Mouse (Mus musculus) liver (tissue): Measurements from ENCODE around the gene Iglon5.
A peak's percentile ranks its signal among the peaks of the same experiment; 100 is the strongest.

Source experiments
- DNase-seq: peaks from one replicate; pipeline ENCODE4 v3.0.0-alpha.2; 2020; ENCODE audit warnings: mixed read lengths

The Iglon5 gene

GRCm38 (mm10) chr7:43489631-43490125 is at the start of gene Iglon5:
TSS of gene Iglon5 (minus strand) at chr7:43490075.
- no peak for DNase-seq

- no peak for DNase-seq
These were observed 48.6 kb upstream of the Iglon5 start for GRCm38 (mm10) chr7:43538524-43538923.

- no peak for DNase-seq
These were observed 43.1 kb upstream of the Iglon5 start for GRCm38 (mm10) chr7:43532936-43533505.

- no peak for DNase-seq
These were observed 40.4 kb upstream of the Iglon5 start for GRCm38 (mm10) chr7:43530216-43530785.

GRCm38 (mm10) chr7:43525313-43525712 is 35.4 kb upstream of the Iglon5 start:
- DNase-seq: no peak

GRCm38 (mm10) chr7:43522776-43523175 is 32.9 kb upstream of the Iglon5 start:
- DNase-seq: no peak

- no peak for DNase-seq
These were observed 28.5 kb upstream of the Iglon5 start for GRCm38 (mm10) chr7:43518341-43518740.

GRCm38 (mm10) chr7:43515076-43515475 is 25.2 kb upstream of the Iglon5 start:
- DNase-seq: no peak

GRCm38 (mm10) chr7:43512519-43512918 is 22.6 kb upstream of the Iglon5 start:
- DNase-seq: no peak

- no peak for DNase-seq
These were observed 22.0 kb upstream of the Iglon5 start for GRCm38 (mm10) chr7:43511707-43512478.

- peak; percentile 25 for DNase-seq
These were observed 5.6 kb upstream of the Iglon5 start for GRCm38 (mm10) chr7:43495343-43496021.

- DNase-seq: no peak
These were observed 986 bp upstream of the Iglon5 start for GRCm38 (mm10) chr7:43490861-43491260.

GRCm38 (mm10) chr7:43490182-43490584 is 308 bp upstream of the Iglon5 start:
- DNase-seq: peak; percentile 52

GRCm38 (mm10) chr7:43488646-43489045 is 1.2 kb downstream of the Iglon5 start:
- no peak for DNase-seq

GRCm38 (mm10) chr7:43483236-43483635 is 6.6 kb downstream of the Iglon5 start:
- peak; percentile 15 for DNase-seq

GRCm38 (mm10) chr7:43482090-43482716 is 7.7 kb downstream of the Iglon5 start:
- DNase-seq: no peak

GRCm38 (mm10) chr7:43481191-43481590 is 8.7 kb downstream of the Iglon5 start:
- no peak for DNase-seq

- no peak for DNase-seq
These were observed 13.5 kb downstream of the Iglon5 start for GRCm38 (mm10) chr7:43476376-43476775.

- DNase-seq: no peak
These were observed 14.2 kb downstream of the Iglon5 start for GRCm38 (mm10) chr7:43475706-43476105.

GRCm38 (mm10) chr7:43470373-43470772 is 19.5 kb downstream of the Iglon5 start:
- peak; percentile 52 for DNase-seq

GRCm38 (mm10) chr7:43466099-43466694 is 23.7 kb downstream of the Iglon5 start:
- peak; percentile 83 for DNase-seq

GRCm38 (mm10) chr7:43465344-43466098 is 24.4 kb downstream of the Iglon5 start:
- peak; percentile 91 for DNase-seq
